Mouse (Mus musculus): ENCODE measurements at regions not wholly inside any gene's neighbourhood (a gene's known extent, or its start where the extent isn't known, plus 50 kb on each side); places are given as distances from the start of the nearest gene placed in this dataset.

DNA sequence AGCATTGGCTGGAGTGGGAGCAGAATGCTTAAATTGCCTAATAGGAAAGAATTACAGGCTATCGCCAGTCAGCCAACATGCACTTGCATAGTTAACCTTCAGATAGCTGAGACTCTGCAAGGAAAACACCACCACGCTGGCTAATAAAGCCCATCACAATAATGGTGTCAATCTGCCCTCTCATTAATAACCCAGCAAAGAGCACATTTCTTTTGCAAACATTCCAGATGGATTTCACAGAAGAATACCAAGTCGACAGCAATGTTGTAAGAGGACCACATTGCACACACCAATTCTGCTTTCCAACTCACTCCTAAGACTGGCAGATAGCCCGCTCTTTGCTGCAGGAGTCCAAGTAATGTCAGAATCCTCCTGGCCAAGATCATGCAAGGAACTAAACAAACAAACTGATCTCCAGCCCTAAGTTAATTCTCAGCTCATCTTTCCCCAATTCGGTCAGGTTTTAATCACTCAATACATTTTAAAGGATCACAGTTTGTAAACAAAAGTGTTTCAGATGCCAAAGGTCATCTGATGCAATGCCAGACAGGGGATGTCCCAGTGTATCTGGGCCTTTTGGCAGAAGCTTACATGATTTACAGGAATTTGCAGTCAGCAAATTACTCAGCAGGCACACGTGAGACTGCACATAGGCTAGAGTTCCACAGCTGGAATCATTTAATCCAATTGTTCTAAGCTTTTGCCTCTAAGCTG, 198.4 kb downstream of the Klf6 start:
- DNase-seq (ENCODE audit: low spot score in 2 of 2): no peak

- no peak for DNase-seq (ENCODE audit: low spot score in 2 of 2)
Measured at GRCm38 (mm10) chr13:6060229-6060845, 199.1 kb downstream of the Klf6 start.

DNA sequence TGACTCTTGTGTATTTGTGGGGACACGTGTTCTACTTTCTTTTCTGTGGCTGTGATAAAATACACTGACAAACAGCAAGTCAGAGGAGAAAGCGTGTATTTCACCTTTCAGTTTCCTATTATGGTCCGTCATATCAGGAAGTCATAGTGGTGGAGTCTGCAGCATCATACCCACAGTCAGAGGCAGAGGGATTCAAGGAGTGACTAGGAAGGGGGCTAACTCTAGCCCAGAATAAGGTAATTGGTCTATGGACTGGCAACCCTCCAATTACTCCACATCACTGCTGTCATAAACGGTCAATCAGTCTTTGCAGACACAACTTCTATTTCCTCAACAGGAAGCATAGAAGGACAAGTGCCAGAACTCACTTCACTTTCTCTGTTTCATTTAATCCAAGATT, 201.0 kb downstream of the Klf6 start:
- DNase-seq (ENCODE audit: low spot score in 2 of 2): no peak

DNA sequence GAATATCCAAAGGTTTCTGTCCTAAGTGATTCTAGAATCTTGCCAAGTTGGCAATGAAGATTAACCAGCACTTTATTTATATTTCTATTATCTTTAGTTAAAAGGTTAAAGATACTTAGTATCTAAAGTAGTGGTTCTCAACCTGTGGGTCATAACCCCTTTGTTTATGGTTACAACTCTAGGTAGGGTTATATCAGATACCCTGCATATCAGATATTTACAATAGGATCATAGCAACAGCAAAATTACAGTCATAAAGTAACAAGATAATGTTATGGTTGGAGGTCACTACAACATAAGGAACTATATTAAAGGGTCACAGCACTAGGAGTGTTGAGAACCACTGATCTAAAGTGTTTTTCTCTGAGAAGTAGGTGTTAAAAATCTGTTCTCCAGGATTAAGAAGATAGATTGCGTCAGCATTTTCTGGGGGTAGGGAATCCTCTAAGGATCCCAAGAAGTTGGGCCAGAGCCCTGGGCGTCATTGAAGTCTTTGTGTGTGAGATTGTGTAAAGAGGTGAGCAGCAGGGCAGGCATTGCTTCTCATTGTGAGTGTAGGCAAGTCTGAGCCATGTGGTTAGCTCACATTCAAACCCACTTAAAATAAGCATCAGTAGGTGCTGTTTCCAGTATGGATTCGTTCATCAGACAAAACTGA, 201.6 kb downstream of the Klf6 start:
- no peak for DNase-seq (ENCODE audit: low spot score in 2 of 2)

DNA sequence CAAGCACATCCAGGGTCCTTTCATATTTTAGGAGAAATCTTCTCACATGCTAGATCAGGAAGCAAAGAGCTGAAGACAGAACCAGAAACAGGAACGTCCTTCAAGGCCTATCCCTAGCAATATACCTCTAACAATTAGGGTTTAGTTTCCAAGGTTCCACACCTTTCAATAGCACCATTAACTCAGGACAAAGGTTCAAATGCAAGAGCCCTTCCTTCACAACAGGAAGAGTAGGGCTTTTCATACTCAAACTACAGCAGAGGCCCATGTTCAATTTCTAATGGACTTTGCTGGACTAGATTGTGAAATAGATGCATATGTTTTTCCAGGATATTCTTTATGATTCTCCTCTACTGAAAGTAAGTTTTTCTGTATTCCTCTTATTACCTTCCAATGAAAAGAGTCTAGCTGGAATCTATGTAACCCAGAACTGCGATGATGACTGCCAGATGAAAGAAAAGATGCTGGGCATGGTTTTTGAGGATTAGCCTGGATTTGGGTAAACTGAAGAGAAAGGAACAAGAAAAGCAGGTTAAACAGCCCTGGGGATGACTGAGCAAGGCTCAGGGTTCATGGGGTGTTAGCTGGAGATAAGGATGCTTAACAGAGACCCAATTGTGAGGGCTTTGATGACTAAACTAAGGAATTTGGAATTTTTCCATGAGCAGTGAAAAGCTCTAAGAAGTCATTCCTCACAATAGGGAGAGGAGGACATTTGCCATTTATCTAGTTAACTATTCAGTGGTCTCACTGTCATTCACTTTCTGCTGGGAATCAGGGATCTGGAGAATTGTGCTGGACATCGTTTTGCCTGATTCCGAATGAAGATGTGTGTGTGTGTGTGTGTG, 215.9 kb downstream of the Klf6 start:
- DNase-seq (ENCODE audit: low spot score in 2 of 2): no peak

DNA sequence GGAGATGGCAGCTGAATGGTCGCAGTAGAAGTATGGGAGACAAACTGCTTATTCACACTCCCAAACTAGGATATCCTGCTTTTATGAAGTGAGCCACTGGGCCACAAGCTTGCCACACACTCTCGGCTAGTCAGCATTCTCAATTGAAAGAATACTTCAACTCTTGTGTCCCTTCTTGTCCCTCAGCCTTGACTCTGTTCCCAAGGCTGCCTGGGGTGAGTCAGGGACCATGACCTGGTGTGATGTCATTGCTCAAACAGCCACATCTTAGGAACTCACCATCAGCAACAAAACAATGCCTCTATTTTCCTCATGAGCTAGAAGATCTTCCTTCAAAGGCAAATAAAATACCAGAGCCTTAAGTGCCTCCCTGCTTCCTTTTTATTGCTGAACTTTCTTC, 224.6 kb downstream of the Klf6 start:
- DNase-seq (ENCODE audit: low spot score in 2 of 2): no peak

GRCm38 (mm10) chr13:6109018-6109657, 247.9 kb downstream of the Klf6 start:
- DNase-seq (ENCODE audit: low spot score in 2 of 2): no peak

- DNase-seq (ENCODE audit: low spot score in 2 of 2): no peak
Measured at GRCm38 (mm10) chr13:6119703-6120102, 258.4 kb downstream of the Klf6 start.

DNA sequence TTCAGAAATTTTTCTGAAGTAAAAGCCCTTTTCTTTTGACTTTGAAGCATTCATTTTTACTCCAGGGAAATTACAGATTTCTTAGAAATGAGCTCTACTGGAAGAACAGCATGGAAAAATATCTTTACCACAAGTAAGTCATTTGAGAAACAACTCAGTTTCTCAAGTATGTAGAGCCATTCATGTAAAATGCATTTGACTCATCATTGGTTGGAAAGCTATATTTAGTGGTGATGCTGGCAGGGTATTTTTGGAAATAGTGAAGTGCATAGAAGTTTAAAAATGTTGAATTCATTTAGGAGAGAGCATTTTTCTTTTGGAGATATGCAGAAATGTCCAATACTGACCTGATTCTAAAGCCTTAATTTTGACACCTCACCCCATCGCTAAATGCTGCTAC, 266.0 kb downstream of the Klf6 start:
- DNase-seq (ENCODE audit: low spot score in 2 of 2): no peak

DNA sequence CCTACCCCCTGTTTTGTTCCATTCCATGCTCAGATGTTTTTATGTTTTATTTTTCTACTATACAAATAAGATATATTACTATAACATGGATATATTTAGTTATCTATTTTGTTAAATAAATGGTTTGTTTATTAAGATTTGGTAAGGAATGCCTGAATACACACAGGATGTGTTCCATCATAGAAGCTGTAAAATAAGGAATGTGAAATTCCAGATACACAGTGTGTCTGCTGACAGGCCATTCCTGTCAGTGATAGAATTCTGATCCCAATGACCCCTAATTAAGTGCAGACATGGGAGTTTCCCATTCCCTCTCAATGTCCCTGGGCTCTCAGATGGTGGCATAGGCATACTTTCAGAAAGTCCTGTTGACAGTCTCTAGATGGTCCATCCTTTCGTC, 267.6 kb downstream of the Klf6 start:
- no peak for DNase-seq (ENCODE audit: low spot score in 2 of 2)

DNA sequence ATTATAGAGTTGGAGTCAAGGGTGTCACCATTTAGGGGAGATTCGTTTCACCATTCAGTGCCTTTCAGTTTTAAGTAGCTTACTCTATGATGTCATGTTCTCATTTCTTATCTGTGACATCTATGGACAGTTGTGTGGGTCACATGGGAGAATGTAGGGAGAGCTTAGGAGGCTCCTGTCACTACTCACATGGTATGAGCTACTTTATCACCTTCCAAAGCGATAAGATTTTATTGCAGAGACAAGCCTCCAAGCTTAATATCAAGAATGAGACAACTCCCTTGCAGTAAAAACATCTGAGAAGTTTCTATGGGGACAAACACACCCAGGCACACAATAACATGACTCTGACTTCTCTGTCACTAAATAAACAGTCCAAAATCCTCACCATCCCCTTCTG, 270.1 kb downstream of the Klf6 start:
- DNase-seq (ENCODE audit: low spot score in 2 of 2): no peak

DNA sequence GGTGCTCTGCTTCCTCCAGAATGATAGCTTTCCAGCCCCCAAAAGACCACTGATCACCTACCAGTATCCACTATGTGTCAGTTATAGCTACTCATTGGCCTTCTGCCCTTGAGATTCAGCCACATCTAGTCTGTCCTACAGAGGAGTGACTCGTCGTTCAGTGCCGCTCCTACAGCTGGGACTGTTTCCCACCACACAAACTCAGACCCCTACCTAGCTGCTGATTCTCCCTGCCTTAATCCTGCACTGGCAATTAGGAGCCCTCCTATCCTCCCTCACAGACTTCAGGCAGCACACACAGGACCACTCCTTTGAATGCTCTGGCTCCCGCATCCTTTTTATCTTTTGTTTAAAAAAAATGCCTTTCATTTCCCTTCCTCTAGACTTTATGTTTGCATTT, 275.9 kb downstream of the Klf6 start:
- no peak for DNase-seq (ENCODE audit: low spot score in 2 of 2)

- no peak for DNase-seq (ENCODE audit: low spot score in 2 of 2)
Measured at GRCm38 (mm10) chr13:6142771-6143170, 281.5 kb downstream of the Klf6 start.

DNA sequence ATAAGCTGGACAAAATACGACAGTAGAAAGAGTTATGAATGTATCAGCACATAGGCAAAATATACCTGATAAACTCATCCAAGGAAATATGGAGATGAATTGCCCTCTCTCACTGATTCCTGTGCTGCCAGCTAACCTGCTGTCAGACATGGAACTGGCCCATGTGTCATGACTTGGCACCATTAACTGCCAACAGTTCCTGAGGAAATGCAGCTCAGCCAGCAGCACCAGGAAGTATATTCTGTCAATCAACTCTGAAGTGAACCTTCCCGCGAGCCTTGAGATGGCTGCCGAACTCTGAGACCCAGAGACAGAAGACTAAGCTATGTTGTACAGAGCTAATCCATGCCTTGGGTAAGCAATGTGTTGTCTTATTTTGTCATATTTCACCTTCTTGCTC, 292.4 kb downstream of the Klf6 start:
- no peak for DNase-seq (ENCODE audit: low spot score in 2 of 2)

- no peak for DNase-seq (ENCODE audit: low spot score in 2 of 2)
Measured at GRCm38 (mm10) chr13:6156191-6156590, 294.9 kb downstream of the Klf6 start.

GRCm38 (mm10) chr13:6157029-6157428, 295.7 kb downstream of the Klf6 start:
- DNase-seq (ENCODE audit: low spot score in 2 of 2): no peak

GRCm38 (mm10) chr13:6157946-6158345, 296.7 kb downstream of the Klf6 start:
- DNase-seq (ENCODE audit: low spot score in 2 of 2): no peak

DNA sequence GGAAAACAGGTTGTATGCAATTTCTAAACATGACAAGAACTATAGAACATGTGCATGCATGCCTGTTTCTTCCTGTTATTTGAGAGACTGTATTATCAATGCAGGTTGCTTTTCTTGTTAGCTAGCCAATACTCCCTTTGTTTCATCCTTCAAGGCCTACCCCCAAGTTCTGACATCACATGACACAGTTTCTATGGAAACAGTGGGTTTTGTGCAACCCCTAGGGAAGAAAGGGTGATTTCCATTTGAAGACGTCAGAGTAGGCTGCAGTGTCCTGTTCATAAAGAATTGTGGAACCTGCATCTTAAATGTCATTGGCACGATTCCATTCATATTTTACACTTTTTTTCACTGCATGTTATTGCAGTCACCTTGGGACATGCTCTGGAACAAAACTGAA, 298.1 kb downstream of the Klf6 start:
- DNase-seq (ENCODE audit: low spot score in 2 of 2): no peak

DNA sequence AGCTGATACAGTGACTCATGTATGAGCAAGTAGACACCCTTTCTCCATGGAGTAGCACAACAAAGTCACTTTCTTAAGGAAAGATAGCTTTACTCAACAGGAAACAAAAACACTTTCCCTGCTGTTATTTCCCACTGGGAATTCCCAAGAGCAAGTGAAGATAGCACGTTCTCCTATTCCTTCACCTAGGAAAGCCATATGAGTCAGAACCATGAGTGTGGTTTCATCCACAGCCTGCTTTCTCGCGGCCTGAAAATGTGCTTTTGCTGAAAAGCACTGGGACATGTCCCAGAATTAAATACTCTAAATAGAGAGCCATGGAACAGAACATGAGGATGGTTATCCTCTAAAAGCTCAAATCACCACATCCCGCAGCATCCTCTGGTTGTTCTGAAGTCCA, 304.6 kb downstream of the Klf6 start:
- no peak for DNase-seq (ENCODE audit: low spot score in 2 of 2)

DNA sequence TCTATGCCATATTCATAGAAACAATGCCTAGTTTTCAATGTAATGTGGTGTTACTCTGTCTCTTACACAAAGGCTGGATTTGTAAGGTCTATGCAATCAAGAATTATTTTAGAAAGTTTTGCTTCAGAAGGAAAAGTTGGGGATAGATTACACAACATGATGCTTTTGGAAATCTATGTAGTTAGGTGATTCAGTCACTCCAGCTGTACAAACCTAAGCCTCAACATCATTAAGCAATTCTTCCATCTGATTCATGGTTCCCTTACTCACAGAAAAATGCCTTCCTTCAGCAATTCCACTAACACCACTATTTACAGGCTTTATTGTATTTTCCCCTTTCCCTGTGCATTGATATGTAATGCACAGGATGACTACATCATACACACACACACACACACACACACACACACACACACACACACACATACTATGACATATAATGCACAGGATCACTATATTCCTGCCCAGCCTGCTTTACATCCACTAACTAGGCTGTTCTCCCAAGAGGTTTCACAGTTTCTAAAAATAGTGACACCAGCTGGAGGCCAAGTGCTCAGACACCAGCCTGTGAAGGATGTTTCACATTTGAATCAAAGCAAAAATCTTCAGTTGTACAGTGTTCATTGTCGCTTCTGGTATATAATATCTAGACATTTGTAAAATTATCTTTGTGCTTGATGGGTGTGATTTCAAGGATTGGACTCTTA, 305.9 kb downstream of the Klf6 start:
- no peak for DNase-seq (ENCODE audit: low spot score in 2 of 2)

DNA sequence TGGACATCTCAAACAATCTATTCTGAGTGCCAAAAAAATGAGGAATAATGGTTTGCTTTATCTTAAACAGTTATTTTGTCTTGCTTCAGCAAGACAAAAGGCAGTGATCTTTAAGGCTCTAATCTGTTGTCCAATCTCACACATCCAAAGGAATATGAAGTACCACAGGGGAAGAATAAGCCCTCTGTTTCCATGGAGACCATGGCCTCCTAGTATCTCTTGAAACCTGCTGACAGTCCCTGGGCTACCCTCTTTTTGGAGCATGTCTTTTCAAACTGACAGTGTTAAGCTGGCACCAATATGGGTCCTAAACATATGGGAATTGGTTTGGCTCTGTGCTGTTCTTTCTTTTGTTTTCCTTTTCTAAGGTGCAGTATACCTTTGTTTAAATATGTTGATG, 311.8 kb downstream of the Klf6 start:
- no peak for DNase-seq (ENCODE audit: low spot score in 2 of 2)
